Mouse (Mus musculus) ES-Bruce4 (cell line): ENCODE data around the gene Snx29.
"Not testable (repeated sequence)": the region's sequence is repeated elsewhere in the genome, so short reads cannot be mapped to it uniquely, and the experiment has no call there.

Experiments used
- CTCF ChIP-seq: IDR thresholded peaks from one replicate; pipeline ENCODE4 v1.8.1; 2011; ENCODE audit warnings: low read depth, low read length
- POLR2A ChIP-seq: IDR thresholded peaks from one replicate; pipeline ENCODE4 v1.8.1; 2011; ENCODE audit warnings: low read length; ENCODE audit not compliant: insufficient read depth

- TF ChIP-seq POLR2A, CTCF: not testable (repeated sequence)
Measured at GRCm38 (mm10) chr16:11295583-11295982, 27.1 kb upstream of the Snx29 start.
